Mouse (Mus musculus): ENCODE data around the gene Adgrf1.

DNA sequence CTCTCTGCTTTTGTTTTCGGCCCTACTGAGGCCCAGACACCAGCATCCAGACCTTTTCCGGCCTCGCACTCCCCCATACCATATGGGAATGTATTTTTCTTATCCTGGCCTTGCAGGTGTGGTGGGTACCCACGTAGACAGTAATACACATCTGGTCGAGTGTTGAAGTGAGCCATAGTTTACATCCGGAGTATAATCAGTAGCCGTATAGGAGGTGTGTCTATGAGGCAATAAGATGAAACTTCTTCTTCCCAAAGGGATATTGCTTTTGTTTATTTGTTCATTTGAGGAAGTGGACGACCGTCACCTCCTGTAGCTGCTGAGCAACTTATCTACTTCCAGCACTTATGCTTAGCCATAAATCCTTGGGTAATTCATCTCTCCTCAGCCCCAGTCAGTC is 63.9 kb downstream of the Adgrf1 start:
- TF ChIP-seq CTCF (IDR thresholded peaks at IDR 0.05; ENCODE audit: low read depth, low read length): no peak
- no peak for TF ChIP-seq POLR2A (IDR thresholded peaks at IDR 0.05; ENCODE audit: insufficient read depth, low read length)
- no peak for TF ChIP-seq EP300 (IDR thresholded peaks at IDR 0.05; ENCODE audit: insufficient read depth, low read depth, low read length)
